Mouse (Mus musculus) cerebellum, postnatal 25 days (tissue): ENCODE measurements at regions not wholly inside any gene's neighbourhood (a gene's known extent, or its start where the extent isn't known, plus 50 kb on each side); places are given as distances from the start of the nearest gene placed in this dataset.
"Not testable (repeated sequence)": the region's sequence is repeated elsewhere in the genome, so short reads cannot be mapped to it uniquely, and the experiment has no call there.

Experiments
- DNase-seq, 2 experiments: peaks; one replicate each; pipeline ENCODE4 v3.0.0; 2021; ENCODE audit warnings: mixed read lengths in 2 of 2

DNA sequence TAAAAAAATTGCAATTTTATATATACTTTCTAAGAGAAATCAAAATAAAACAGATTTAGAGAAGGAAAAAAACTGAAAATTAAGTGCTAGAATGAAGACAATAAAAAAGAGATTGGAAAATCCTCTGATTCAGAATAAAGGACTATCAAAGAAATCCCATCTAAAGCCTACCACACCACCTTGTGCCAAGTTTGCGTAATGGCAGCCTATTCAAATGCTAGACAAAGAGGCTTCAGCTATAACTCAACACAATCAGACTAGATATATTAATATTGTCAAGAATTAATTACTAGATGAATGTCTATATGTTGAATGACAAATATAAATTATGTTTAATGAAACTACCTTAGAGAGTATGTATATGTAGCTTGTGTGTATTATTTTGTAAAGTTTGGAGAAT, 221.9 kb upstream of the Ascc3 start:
- peak; percentile 25 to 59 for DNase-seq

GRCm38 (mm10) chr10:50392617-50393016, 199.9 kb upstream of the Ascc3 start:
- not testable (repeated sequence) for DNase-seq
